Mouse (Mus musculus) layer of hippocampus, postnatal 14 days (tissue): ENCODE measurements at regions not wholly inside any gene's neighbourhood (a gene's known extent, or its start where the extent isn't known, plus 50 kb on each side); places are given as distances from the start of the nearest gene placed in this dataset.

Experiments used
- DNase-seq, 2 experiments: peaks; one replicate each; pipeline ENCODE4 v3.0.0; 2021 to 2022; ENCODE audit warnings: low spot score in 2 of 2, mixed read lengths in 1 of 2

DNA sequence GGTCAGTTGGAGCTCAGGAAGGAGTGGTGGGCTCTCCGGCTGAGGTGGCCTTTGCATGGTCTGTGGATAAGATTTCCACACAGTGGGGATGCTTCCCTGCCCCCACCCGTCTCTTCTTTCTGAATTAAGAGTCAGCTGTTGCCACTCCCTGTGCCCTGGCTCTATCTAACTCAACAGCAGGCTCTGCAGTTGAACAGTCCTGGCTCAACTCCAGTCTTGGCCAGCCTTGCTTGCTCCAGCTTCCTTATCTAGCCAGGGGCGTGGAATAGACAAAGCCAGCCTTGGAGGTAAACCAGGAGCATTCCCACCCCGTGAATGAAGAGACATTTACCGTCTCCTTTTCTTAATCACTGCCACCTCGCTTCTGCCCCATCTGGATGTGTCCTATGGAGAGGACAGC, 89.7 kb downstream of the Mn1 start:
- DNase-seq = no peak

DNA sequence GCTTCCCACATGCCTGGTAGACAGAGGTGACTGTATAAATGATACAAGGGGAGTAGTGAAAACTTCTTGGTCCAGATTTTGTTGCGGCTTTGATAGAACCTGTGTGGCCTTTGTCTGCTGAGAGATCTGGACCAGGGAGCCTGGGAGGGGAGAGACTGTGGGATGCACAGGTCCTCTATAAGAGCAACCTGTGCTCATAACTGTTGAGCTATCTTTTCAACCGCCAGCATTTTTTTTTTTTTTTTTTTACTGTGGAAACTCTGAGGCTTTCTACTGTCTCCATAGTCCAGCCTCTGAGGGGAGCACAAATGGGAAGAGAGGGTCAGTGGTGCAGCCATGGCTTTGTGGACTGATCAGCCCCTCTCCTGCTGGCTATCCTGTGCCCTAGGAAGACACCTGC, 90.2 kb downstream of the Mn1 start:
- no peak for DNase-seq

DNA sequence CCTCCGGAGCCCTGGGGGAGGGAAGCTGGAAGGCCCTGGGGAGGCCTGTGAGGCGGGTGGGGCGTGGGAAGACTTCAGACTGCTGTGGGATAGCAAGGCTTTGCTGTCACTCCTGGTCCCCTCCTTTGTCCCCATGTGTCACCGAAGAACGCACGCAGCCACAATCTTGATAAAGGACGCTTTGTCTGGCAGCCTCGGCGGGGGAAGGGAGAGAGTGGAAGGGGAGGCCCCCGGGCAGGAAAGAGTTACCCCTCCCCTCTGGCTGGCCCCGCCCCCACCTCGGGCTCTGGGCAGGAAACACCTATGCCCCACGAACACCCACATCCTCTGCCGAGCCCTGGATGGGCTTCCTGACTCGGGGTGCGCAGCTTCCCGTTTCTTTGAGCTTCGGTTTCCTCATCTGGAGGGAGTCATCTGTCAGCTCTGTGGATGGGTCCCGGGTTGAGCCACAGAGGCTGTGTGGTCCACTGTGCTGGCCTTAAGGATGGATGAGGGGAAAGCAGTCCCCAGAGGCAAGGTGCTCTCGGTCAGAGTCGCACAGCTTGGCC, 91.9 kb downstream of the Mn1 start:
- no peak for DNase-seq

DNA sequence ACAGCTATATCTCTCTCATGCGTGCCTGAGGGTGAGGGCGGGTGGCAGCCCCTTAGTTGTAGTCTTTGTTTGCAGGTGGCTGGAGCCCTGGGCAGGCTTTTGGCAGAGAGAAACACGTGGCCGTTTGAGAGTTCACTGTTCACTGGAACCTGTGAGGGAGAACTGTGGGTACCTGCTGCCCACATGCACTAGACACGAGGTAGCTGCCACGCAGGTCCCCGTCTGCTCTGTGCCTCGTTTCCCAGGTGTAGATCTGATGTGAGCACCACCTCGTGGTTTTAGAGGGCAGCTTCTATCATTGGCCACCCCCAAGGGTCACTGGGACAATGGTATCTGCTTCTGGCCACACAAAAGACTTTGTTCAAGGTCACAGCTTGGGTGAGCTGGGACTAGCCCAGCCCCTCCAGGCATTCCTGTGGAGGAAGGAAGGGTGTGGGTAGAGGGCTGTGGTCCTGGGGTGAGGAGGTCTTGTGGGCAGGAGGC, 92.5 kb downstream of the Mn1 start:
- DNase-seq = no peak

DNA sequence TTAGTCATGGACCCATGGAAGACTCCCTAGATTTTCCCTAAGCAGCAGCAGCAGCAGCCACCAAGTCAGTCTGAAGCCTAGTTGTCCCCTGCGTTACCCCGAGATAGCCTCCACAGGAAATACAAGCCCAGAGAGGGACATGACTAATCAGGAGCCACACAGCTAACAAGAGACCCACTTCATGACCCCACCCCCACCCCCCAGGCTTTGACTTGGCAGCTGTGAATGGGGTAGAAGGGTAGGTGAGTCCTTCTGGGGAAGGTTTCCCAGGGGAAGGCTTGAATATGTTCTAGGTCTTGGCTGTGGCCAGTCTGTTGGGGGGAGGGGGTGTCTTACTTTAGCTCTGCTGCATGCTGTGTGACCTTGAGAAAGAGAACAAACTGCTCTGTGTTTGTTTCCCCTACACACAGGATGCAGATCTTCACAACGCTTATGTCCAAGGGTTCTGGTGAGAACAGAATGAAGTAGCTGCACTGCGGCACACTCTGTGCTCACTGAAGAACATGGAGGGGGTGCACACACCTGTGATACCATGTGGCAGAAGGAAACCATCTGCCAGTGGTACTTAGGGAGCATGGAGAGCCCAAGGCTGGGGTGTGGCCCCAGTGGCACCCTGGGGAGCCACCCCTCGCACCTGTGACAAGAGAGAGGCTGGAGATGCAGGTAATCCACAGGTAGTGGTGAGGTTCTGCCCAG, 93.2 kb downstream of the Mn1 start:
- no peak for DNase-seq

DNA sequence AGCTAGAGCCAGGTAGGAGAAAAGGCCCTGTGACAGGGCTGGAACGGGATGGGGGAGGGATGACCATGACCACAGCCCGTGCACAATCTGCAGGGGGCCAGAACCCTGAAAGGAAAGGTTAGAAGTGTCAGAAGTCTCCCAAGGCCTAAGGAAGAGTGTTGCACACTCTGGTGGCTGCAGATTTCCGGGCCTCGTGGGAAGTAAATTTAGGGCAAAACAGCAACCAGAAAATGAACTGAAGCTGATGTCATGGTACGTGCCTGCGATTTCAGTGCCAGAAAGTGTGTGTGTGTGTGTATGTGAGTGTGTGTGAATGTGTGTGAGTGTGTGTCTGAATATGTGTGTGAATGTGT, 93.7 kb downstream of the Mn1 start:
- DNase-seq = no peak

DNA sequence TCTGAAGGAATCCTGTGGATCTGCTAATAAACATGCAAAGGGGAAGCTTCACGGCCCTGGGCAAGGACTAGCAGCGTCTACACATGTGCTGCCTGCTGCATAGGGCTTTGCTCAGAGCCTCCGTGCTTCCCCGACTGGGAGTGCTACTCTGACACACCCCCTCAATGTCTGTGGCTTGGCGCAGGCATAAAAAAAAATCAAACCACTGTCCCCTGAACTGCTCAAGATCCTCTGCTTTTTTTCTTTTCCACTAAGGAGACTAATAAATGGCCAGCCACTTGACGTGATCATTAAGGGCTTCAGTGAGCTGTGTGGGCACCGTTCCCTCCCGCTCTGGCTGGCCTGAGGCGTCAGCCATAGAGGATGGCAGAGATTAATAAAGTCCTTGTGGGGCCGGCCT, 94.8 kb downstream of the Mn1 start:
- DNase-seq = no peak

DNA sequence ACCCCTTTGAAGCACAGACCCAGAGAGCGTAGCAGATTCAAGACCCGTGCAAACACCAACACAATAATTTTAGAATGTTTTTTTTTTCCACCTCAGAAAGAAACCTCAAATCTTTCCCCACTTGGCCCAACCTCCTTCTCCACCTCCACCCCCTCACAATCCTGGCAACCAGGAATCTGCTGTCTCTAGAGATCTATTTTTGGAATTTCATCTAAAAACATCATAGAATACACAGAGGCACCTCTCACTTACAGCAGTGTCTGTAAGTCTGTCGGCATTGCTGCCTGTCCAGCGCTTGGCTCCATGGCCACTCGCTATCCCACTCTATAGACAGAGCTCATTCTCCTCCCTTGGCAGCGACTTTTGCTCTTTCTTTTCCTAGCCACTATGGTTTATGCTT, 96.8 kb downstream of the Mn1 start:
- no peak for DNase-seq

DNA sequence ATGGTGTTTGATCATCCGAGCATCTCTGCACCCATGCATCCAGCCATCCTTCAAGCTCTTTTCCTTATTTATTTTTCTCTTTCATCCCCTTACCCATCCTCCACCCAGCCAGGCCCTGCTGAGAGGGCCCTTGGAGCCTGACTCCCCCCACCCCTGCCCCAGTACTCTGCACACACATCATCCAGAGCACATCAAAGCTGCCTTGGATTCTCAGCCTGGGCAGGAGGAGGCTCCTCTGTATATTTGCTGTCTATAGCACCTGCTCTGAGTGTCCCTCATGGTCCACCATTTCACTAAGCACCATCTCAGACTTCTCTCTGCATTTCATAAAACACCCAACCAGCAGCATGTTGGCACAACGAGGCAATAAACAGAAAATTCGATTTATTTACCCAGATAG, 101.9 kb downstream of the Mn1 start:
- no peak for DNase-seq

DNA sequence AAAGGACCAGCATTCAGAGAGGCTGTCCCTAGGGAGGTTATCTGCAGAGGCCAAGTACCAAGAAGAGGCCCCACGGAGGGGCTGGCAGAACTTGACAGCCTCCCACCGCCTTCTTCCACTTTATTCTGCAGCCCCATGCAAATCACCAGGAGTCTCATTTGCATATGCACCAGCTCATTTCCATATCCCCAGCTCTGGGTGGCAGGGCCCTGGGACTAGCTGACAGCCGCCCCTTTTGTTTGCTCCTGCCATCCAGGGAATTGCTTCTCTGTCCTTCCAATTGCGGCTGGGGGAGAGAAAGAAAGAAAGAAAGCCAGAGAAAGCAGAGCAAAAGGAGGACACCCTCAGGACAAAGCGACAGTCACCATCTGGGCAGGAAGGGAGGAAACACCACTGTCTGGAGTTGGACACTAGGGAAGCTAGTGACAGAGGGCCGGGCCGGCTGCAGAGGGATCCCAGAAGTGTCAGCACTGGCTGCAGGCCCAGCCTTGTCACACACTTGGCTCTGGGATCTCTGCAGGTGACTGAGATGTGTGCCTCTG, 102.4 kb downstream of the Mn1 start:
- no peak for DNase-seq

DNA sequence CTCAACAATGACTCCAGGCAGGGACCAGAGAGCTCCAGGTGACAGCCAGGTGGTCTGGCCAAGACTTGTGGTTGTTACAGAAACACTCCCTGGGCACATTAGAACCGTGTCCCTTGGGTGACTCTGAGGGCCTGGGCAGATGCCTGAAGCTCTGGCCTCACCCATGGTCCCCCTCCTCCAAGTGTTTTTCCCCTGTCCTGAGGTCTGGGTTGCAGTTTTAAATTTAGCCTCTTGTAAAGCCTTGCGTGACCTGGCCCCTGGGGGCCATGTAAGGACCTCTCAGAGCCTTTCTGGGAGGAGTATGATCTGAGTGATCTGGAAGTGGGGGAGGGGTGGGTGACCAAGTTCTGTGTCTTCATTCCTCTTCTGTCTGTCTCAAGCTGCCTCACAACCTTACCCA, 104.7 kb downstream of the Mn1 start:
- DNase-seq = no peak

DNA sequence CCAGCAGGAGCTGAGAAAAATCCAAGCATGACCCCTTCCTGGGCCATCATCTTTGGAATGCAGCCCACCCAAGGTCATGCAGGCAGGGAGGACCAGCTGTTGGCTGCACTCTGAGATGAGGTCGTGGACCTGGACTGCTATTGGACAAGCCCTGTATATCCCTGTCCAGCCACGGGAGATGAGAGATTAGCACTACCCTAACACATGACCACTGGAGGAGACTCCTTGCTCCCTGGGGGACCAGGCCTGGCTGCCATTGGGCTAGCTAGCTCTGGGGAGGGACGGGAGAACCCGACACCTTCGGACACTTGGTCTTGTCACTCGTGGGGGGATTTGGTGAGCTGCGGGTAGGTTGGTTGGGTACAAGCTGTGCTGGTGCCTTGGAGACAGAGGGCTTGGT, 105.4 kb downstream of the Mn1 start:
- DNase-seq = no peak

DNA sequence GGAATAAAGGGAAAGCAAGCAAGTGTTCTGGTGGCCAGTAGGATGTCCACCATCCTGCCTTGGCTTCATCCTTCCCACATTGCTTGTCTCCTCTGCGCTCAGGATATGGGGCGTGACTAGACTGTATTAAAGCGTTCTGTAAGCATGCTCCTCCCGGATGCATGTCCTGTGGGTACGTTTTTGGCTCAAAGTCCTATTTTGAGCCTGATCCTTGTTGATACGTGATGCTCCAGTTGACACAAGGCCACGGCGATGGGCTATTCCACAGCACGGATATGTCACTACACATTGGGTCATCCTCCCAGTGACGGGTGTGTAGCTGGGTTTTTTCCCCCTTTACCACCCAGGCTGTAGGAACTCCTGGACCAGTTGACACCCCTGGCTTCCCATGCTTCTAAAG, 110.6 kb downstream of the Mn1 start:
- no peak for DNase-seq

DNA sequence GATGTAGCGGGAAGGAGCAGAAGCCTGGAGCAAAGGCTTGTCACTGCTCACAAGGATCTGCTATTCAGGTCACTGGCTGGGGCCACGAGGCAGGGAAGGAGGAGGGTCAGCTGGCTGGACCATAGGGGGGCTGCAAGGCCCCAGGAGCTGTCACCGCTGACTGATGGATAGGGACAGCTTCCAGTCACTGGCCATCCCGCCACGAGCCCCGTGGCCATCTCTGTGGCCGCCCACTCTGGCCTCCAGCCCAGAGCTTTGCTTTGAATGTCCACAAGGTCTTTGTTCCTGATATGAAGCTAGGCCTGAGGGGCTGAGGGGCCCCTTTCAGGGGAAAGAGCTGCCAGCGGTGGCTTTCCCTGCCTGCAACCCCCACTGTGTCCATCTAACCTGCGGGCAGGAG, 111.9 kb downstream of the Mn1 start:
- DNase-seq = no peak

DNA sequence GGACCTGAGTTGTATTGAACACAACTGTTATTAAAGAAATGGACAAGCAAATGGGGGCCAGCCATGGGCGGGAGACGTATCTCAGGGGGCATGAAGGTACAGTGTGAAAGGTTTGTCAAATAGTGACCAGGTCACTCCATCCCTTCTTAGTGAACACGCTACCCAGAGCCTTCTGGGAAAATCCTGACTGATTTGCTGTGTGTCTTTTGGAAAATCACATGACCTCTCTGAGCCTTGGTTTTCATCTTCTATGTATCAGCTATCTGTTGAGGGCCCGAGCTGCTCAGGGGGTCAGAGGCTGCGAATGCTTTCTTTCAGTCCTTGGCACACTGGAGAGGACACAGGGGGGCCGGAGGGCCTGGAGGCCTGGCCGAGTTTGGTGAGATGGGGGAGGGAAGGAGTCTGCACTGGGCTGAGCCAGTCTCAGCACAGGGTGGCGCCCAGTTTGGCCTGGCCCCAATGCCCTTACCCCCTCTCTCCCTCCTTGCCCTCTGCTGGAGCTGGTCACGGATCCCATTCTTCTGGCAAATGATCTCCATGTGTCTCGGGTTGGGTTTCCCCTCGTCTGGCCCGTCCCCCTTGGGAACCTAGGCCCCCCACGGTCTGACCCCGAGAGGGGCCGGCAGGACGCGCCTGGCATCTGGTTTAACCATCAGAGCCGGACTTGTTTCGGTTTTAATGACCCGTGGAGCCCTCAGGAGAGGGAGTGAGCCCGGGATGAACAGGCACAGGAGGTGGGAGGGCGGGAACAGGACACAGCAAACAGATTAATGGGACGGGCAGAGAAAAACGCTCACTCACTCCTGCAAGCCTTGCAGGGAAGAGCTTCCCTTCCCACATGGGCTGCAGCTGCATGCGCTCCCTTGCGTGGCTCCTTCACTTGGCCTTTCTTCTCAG, 113.7 kb downstream of the Mn1 start:
- no peak for DNase-seq

DNA sequence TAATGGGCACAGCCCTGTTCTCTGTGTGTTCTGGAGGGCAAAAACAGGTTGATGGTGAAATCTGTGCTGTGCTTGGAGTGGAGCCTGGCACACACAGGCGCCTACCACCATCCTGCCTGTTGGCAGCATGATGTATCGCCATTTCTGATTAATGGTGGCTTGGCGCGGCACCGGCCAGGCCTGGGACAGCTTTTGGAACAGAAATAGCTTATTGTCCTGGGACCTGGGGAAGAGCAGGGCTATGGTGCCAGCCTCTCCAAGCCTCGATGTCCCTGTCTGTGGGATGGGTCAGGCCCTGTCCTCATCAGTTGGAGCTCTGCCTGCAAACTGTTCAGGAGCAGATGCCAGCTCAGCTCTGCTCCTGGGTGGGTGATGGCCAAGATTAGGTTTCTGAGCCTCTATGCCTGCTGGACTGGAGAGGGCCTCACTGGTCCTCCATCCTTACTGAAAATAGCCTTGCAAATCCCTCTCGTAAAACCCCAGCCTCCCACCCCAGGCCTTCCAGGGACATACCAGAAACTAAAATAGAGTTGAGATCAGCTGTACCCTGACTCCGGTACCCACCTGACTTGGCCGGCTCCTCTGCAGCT, 115.4 kb downstream of the Mn1 start:
- DNase-seq = peak in 1 of 2 experiments; percentile 52

DNA sequence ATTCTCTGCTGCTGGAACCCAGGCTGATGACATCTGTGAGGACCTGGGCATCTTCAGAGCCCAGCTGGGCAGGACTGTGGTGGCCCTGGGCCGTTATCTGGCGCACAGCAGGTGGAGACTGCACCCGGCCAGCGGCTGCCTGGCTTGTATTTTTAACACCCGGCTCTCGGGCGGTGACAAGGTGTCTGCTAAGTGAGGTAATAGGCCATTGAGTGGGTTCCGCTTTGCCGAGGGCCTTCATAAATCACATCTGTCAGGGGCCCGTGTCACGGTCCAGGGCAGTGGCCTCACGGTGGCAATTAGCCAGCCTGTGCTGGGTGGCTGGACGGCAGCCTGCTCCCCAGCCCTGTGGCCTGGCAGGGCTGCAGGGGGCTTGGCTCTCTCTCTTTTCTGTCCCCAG, 118.8 kb downstream of the Mn1 start:
- DNase-seq = no peak

DNA sequence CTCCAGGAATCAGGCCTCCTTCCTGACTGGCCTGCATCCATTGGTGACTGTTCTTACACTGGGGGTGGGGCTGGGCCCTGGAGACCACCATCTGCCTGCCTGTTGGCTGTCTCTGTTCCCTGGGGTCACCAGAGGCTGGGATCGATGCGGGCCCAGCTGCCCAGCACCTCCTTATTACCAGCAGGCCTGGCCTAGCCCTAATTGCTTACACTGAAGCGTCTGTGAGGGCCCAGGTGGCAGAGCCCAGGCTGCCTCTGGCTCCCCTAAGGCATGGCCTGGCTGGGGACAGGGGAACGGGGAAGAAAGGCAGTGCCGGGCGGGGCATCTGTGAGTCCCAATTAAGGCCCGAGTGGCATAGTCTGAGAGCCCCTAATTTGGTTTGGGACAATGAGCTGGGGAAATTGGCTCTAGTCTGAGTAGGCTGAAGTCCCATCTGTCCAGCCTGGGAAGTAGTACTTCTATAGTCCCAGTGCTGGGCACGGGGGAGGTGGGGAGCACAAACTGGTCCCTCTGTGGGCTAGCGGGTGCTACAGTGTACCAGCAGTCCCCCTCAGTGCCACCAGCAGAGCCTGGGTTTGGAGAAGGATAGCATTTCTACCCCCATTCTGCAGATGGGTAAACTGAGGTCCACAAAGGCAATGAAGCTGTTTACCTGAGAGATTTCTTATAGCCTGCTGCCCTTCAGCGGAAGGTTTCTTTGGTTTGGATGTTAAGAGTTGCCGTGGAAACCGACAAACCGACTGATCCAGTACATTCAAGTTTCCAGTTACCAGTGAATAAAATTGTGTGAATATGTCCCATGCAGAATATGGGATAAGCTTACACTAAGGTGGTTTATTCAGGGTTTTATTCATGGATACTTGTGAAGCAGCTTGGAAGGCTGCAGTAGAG, 121.6 kb downstream of the Mn1 start:
- DNase-seq = peak in 1 of 2 experiments; percentile 33

DNA sequence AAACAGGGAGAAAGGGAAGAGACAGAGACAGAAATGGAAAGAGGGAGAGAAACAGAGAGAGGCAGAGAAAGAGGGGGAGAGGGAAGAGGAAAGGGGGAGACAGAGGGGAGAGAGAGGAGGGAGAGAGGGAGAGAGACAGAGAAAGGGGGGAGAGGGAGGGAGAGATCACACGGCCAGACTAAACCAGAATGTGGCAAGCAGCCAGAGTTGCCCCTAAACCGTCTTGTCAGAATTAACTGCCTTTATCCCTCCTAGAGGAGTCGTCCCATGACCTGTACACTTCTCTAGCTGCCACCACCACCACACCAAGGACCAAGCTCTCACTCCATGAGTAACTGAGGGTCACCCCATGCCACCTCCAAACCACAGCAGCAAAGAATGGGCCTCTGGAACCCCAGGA, 123.3 kb downstream of the Mn1 start:
- DNase-seq = no peak

DNA sequence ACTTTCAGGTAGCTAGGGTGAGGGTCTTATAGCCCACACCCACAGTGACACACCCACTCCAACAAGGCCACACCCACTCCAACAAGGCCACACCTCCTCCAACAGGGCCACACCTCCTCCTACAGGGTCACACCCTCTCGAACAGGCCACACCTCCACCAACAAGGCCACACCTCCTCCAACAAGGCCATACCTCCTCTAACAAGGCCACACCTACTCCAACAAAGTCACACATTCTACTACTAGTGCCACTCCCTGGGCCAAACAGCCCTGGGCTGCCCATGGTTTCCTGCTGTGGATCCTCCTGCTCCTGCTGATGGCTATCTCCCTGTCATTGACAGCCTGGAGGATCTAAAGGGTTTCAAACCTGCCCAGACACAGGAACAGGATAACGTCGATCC, 124.9 kb downstream of the Mn1 start:
- no peak for DNase-seq
